ENCODE assay signal across 26 mouse cellular contexts in genomic region chr17:66729979-66730378, GRCm38 (mm10).
"Had no signal": no experiment of that assay in that cellular context is flagged by ENCODE, and none has a peak within 500 bp of the region (broad histone marks: within the 10 kb centered on the region; RNA-seq: fewer than 3 reads in every experiment).

No protein-coding gene starts in this region.

- H3K4me2 ChIP-seq: heart, embryonic 12.5 days; hindbrain, embryonic 12.5 days; hindbrain, embryonic 14.5 days; intestine, embryonic 15.5 days; limb, embryonic 12.5 days; liver, embryonic 11.5 days; liver, embryonic 13.5 days had no signal

- H3K27me3 ChIP-seq: heart, embryonic 12.5 days; hindbrain, embryonic 12.5 days; intestine, embryonic 15.5 days; limb, embryonic 12.5 days; liver, embryonic 13.5 days had no signal

- H3K9me3 ChIP-seq: heart, embryonic 10.5 days; heart, embryonic 12.5 days; hindbrain, embryonic 10.5 days; hindbrain, embryonic 12.5 days; intestine, embryonic 15.5 days; limb, embryonic 10.5 days; limb, embryonic 12.5 days; liver, embryonic 13.5 days had no signal

- H3K9ac ChIP-seq: heart, embryonic 12.5 days; hindbrain, embryonic 12.5 days; hindbrain, embryonic 14.5 days; intestine, embryonic 15.5 days; limb, embryonic 12.5 days; liver, embryonic 13.5 days had no signal

- H3K36me3 ChIP-seq: heart, embryonic 10.5 days; heart, embryonic 12.5 days; hindbrain, embryonic 10.5 days; hindbrain, embryonic 12.5 days; intestine, embryonic 15.5 days; limb, embryonic 10.5 days; limb, embryonic 12.5 days; liver, embryonic 13.5 days had no signal

- H3K4me1 ChIP-seq: heart, embryonic 10.5 days; heart, embryonic 12.5 days; hindbrain, embryonic 12.5 days; intestine, embryonic 15.5 days; liver, embryonic 13.5 days had no signal

- H3K27ac ChIP-seq: gastrocnemius, adult 2 months; heart, embryonic 10.5 days; hindbrain, embryonic 10.5 days; hindbrain, embryonic 12.5 days; hindbrain, embryonic 14.5 days; intestine, embryonic 15.5 days; layer of hippocampus, adult 2 months; left cerebral cortex, adult 2 months; limb, embryonic 10.5 days; limb, embryonic 12.5 days; liver, embryonic 13.5 days had no signal

- ATAC-seq: hindbrain, embryonic 16.5 days; inflammation-experienced regulatory T-cells, adult 6 months; intestine, embryonic 15.5 days; intestine, postnatal 0 days had no signal

- DNase-seq: gastrocnemius, adult 2 months; gastrocnemius, postnatal 10 days; gastrocnemius, postnatal 25 days; heart, postnatal 10 days; heart, postnatal 4 days; kidney, adult 18-20 months; kidney, adult 8-10 months; kidney, postnatal 10 days; kidney, postnatal 25 days; kidney, postnatal 4 days; liver; liver, embryonic 13.5 days had no signal

- H3K4me3 ChIP-seq: gastrocnemius, adult 2 months; heart, embryonic 10.5 days; heart, embryonic 12.5 days; hindbrain, embryonic 10.5 days; hindbrain, embryonic 12.5 days; intestine, embryonic 15.5 days; layer of hippocampus, adult 2 months; left cerebral cortex, adult 2 months; limb, embryonic 10.5 days; limb, embryonic 12.5 days; liver, embryonic 13.5 days had no signal
